ENCODE assay signal across 12 mouse cellular contexts in genomic region chr2:118714230-118714629, GRCm38 (mm10). TPM values are rescaled to one million over a fixed set of nuclear protein-coding genes. Genes with fewer than 3 reads are reported as not detected.
DNase-seq lines count a peak whose midpoint lies in the region; ATAC-seq and TF ChIP-seq lines count a peak whose summit lies in the region.
"Had no signal": no experiment of that assay in that cellular context is flagged by ENCODE, and none has a peak within 500 bp of the region (broad histone marks: within the 10 kb centered on the region; RNA-seq: fewer than 3 reads in every experiment).

No protein-coding gene starts in this region.

- peak; percentile 88 for DNase-seq in brain, embryonic 14.5 days (ENCODE audit: low read depth)
- no peak for DNase-seq in forebrain, embryonic 11.5 days (ENCODE audit: low spot score)
- peak; percentile 67 to 74 for DNase-seq in layer of hippocampus, adult 18-20 months (ENCODE audit: low spot score in 2 of 2)
- DNase-seq in kidney, adult 2 months: no peak
- no peak for DNase-seq in gastrocnemius, adult 8-10 months (ENCODE audit: low spot score in 2 of 2)
- DNase-seq: cerebellum, adult 2 months; liver, embryonic 13.5 days; spleen, adult 18-20 months; thymus, postnatal 14 days had no signal

- H3K4me1 ChIP-seq in forebrain, embryonic 11.5 days (replicated peaks; ENCODE audit: control insufficient read depth, insufficient read depth, low read length): peaks cover 7% of the 10 kb centered on the region
- H3K4me1 ChIP-seq in neural tube, embryonic 14.5 days (ENCODE audit: control insufficient read depth, insufficient read depth, low read length): peaks cover 3% of the 10 kb centered on the region; the same call in 1 of the 2 replicates
- no peaks in the 10 kb centered on the region; the same call in 1 of the 2 replicates for H3K4me1 ChIP-seq in kidney, adult 2 months (ENCODE audit: control insufficient read depth, insufficient read depth, low read length)

- no peaks in the 10 kb centered on the region for H3K36me3 ChIP-seq in forebrain, embryonic 11.5 days (ENCODE audit: control insufficient read depth, insufficient read depth, low read length)
- H3K36me3 ChIP-seq in neural tube, embryonic 14.5 days (ENCODE audit: control insufficient read depth, insufficient read depth, low read length): no peaks in the 10 kb centered on the region
- H3K36me3 ChIP-seq in kidney, adult 2 months (ENCODE audit: control insufficient read depth, insufficient read depth, low read length): no peaks in the 10 kb centered on the region

- no peaks in the 10 kb centered on the region for H3K9me3 ChIP-seq in forebrain, embryonic 11.5 days (ENCODE audit: control insufficient read depth, low read length)
- H3K9me3 ChIP-seq in neural tube, embryonic 14.5 days (ENCODE audit: control insufficient read depth, low read length): no peaks in the 10 kb centered on the region
- H3K9me3 ChIP-seq: liver, embryonic 13.5 days had no signal

- whole genome bisulfite sequencing in forebrain, embryonic 11.5 days: 41% methylated on average over 4 of the region's 4 CpGs
- WGBS in neural tube, embryonic 14.5 days: 22% methylated on average over 4 of the region's 4 CpGs
- 60% methylated on average over 4 of the region's 4 CpGs for WGBS in kidney, adult 2 months

- H3K4me3 ChIP-seq in forebrain, embryonic 11.5 days (ENCODE audit: low read depth, low read length): no peak overlapping the region
- no peak overlapping the region for H3K4me3 ChIP-seq in neural tube, embryonic 14.5 days (ENCODE audit: low read depth, low read length)
- H3K4me3 ChIP-seq in kidney, adult 2 months (ENCODE audit: insufficient read depth, low read depth, low read length): no peak overlapping the region
- H3K4me3 ChIP-seq: liver, embryonic 13.5 days had no signal

- ATAC-seq in forebrain, embryonic 11.5 days (replicated peaks; ENCODE audit: low FRiP score): peak; percentile 38; the same call in 1 of the 2 replicates
- peak; percentile 28; the same call in 1 of the 2 replicates for ATAC-seq in neural tube, embryonic 14.5 days (ENCODE audit: low read depth)
- ATAC-seq in granulocyte monocyte progenitor cell, adult 5-6 weeks (replicated peaks; ENCODE audit: poor library complexity, severe bottlenecking): no peak
- ATAC-seq: activated CD4-positive, CD25-positive, alpha-beta regulatory T cell, adult 4 months had no signal

- no peak overlapping the region for H3K4me2 ChIP-seq in forebrain, embryonic 11.5 days (ENCODE audit: low read depth, low read length, severe bottlenecking)
- no peak overlapping the region for H3K4me2 ChIP-seq in neural tube, embryonic 14.5 days (ENCODE audit: low read depth, low read length)
- H3K4me2 ChIP-seq: liver, embryonic 13.5 days had no signal

- TF ChIP-seq CTCF in brain, embryonic 14.5 days (IDR thresholded peaks at IDR 0.05; ENCODE audit: borderline replicate concordance, extremely low read depth, insufficient read depth, insufficient read length): no peak
- TF ChIP-seq CTCF in kidney, adult 2 months (conservative IDR thresholded peaks at IDR 0.05; ENCODE audit: insufficient read depth, insufficient read length, low read depth, low read length): no peak

- peaks cover 31% of the 10 kb centered on the region for H3K27me3 ChIP-seq in forebrain, embryonic 11.5 days (ENCODE audit: control insufficient read depth, insufficient read depth, low read length)
- peaks cover 25% of the 10 kb centered on the region for H3K27me3 ChIP-seq in neural tube, embryonic 14.5 days (ENCODE audit: control insufficient read depth, insufficient read depth, low read length)
- H3K27me3 ChIP-seq in kidney, adult 2 months (replicated peaks; ENCODE audit: control insufficient read depth, insufficient read depth, low read length): no peaks in the 10 kb centered on the region; the same call in 1 of the 2 replicates

- no peak for TF ChIP-seq POLR2A in brain, embryonic 14.5 days (IDR thresholded peaks at IDR 0.05; ENCODE audit: borderline replicate concordance, extremely low read depth, insufficient read depth, insufficient read length, poor library complexity, severe bottlenecking)
- no peak for TF ChIP-seq POLR2A in kidney, adult 2 months (IDR thresholded peaks at IDR 0.05; ENCODE audit: low read depth, low read length)

- H3K9ac ChIP-seq in forebrain, embryonic 11.5 days (ENCODE audit: low read length): no peak overlapping the region
- H3K9ac ChIP-seq in neural tube, embryonic 14.5 days (replicated peaks; ENCODE audit: low read depth, low read length): no peak overlapping the region
- H3K9ac ChIP-seq: liver, embryonic 13.5 days had no signal

- no peak overlapping the region for H3K27ac ChIP-seq in forebrain, embryonic 11.5 days (ENCODE audit: low read depth, low read length)
- no peak overlapping the region for H3K27ac ChIP-seq in neural tube, embryonic 14.5 days (ENCODE audit: low read depth, low read length)
- H3K27ac ChIP-seq in kidney, adult 2 months (ENCODE audit: insufficient read depth, low read depth, low read length): no peak overlapping the region
- H3K27ac ChIP-seq: liver, embryonic 13.5 days had no signal

RNA-seq across cellular contexts. Expression of gene Ankrd63, which starts 10.5 kb away (rescaled TPM):
- 0.14 and 0.62 TPM in 2 replicates for polyA plus RNA-seq in brain, embryonic 14.5 days (2012; rRNA removed)
- not detected in 2 replicates for polyA plus RNA-seq in forebrain, embryonic 11.5 days (2014; fragmentation: Nextera tagmentation; extraction: Ambion mirVana)
- total RNA-seq in layer of hippocampus, adult 18-20 months (2021): 10 to 100 TPM; 18.1 to 18.6 TPM
- not detected in 2 replicates for polyA plus RNA-seq in neural tube, embryonic 14.5 days (2014; fragmentation: Nextera tagmentation; extraction: Ambion mirVana)
- 0.03 and 0.05 TPM in 2 replicates for polyA plus RNA-seq in kidney, adult 2 months (2012; rRNA removed)
- not detected for total RNA-seq in gastrocnemius, adult 8-10 months (2022)
- total RNA-seq in granulocyte monocyte progenitor cell, adult 5-6 weeks (2014; fragmentation: Nextera tagmentation): 0.77 and 1.0 TPM in 2 replicates
- 0.62 and 0.69 TPM in 2 replicates for total RNA-seq in granulocyte monocyte progenitor cell, adult 5-6 weeks (2017)
- polyA plus RNA-seq: activated CD4-positive, CD25-positive, alpha-beta regulatory T cell, adult 4 months; liver, embryonic 13.5 days had no signal

RNA-seq across cellular contexts. Expression of gene Plcb2, which starts 14.0 kb away (rescaled TPM):
- polyA plus RNA-seq in brain, embryonic 14.5 days (2012; rRNA removed): 0.95 and 1.1 TPM in 2 replicates
- 0.33 and 0.45 TPM in 2 replicates for polyA plus RNA-seq in forebrain, embryonic 11.5 days (2014; fragmentation: Nextera tagmentation; extraction: Ambion mirVana)
- 1 to 10 TPM; 2.2 to 2.5 TPM for total RNA-seq in layer of hippocampus, adult 18-20 months (2021)
- 0.57 and 0.88 TPM in 2 replicates for polyA plus RNA-seq in neural tube, embryonic 14.5 days (2014; fragmentation: Nextera tagmentation; extraction: Ambion mirVana)
- polyA plus RNA-seq in kidney, adult 2 months (2012; rRNA removed): 1.9 and 3.7 TPM in 2 replicates
- under 1 TPM in 3 of 4 experiments, not detected in 1; 0.15 to 0.27 (median 0.27) TPM for total RNA-seq in gastrocnemius, adult 8-10 months (2022)
- total RNA-seq in granulocyte monocyte progenitor cell, adult 5-6 weeks (2014; fragmentation: Nextera tagmentation): 99.1 and 108 TPM in 2 replicates
- total RNA-seq in granulocyte monocyte progenitor cell, adult 5-6 weeks (2017): 54.3 and 70.7 TPM in 2 replicates

RNA-seq across cellular contexts. Expression of gene Inafm2, which starts 31.3 kb away (rescaled TPM):
- 11.1 and 11.7 TPM in 2 replicates for polyA plus RNA-seq in brain, embryonic 14.5 days (2012; rRNA removed)
- polyA plus RNA-seq in forebrain, embryonic 11.5 days (2014; fragmentation: Nextera tagmentation; extraction: Ambion mirVana): 28.6 and 30.4 TPM in 2 replicates
- total RNA-seq in layer of hippocampus, adult 18-20 months (2021): 10 to 100 TPM; 71.4 to 77.5 TPM
- 29.4 and 32.3 TPM in 2 replicates for polyA plus RNA-seq in neural tube, embryonic 14.5 days (2014; fragmentation: Nextera tagmentation; extraction: Ambion mirVana)
- 8.1 and 8.7 TPM in 2 replicates for polyA plus RNA-seq in kidney, adult 2 months (2012; rRNA removed)
- 1 to 10 TPM; 5.0 to 7.2 (median 5.2) TPM for total RNA-seq in gastrocnemius, adult 8-10 months (2022)
- total RNA-seq in granulocyte monocyte progenitor cell, adult 5-6 weeks (2014; fragmentation: Nextera tagmentation): 27.9 and 30.3 TPM in 2 replicates
- total RNA-seq in granulocyte monocyte progenitor cell, adult 5-6 weeks (2017): 15.0 and 24.8 TPM in 2 replicates

RNA-seq across cellular contexts. Expression of gene Ccdc9b, which starts 48.2 kb away (rescaled TPM):
- polyA plus RNA-seq in brain, embryonic 14.5 days (2012; rRNA removed): 2.3 TPM in 2 replicates
- polyA plus RNA-seq in forebrain, embryonic 11.5 days (2014; fragmentation: Nextera tagmentation; extraction: Ambion mirVana): 0.36 and 0.87 TPM in 2 replicates
- total RNA-seq in layer of hippocampus, adult 18-20 months (2021): 1 to 10 TPM; 6.5 to 6.7 TPM
- 0.60 and 0.64 TPM in 2 replicates for polyA plus RNA-seq in neural tube, embryonic 14.5 days (2014; fragmentation: Nextera tagmentation; extraction: Ambion mirVana)
- polyA plus RNA-seq in kidney, adult 2 months (2012; rRNA removed): 3.4 and 3.6 TPM in 2 replicates
- 10 to 100 TPM; 17.5 to 20.6 (median 18.4) TPM for total RNA-seq in gastrocnemius, adult 8-10 months (2022)
- 0.92 and 2.3 TPM in 2 replicates for total RNA-seq in granulocyte monocyte progenitor cell, adult 5-6 weeks (2014; fragmentation: Nextera tagmentation)
- total RNA-seq in granulocyte monocyte progenitor cell, adult 5-6 weeks (2017): 0.26 and 0.82 TPM in 2 replicates
- polyA plus RNA-seq: activated CD4-positive, CD25-positive, alpha-beta regulatory T cell, adult 4 months had no signal

RNA-seq across cellular contexts. Expression of gene Pak6, which starts 51.1 kb away (rescaled TPM):
- polyA plus RNA-seq in brain, embryonic 14.5 days (2012; rRNA removed): 24.9 and 41.3 TPM in 2 replicates
- polyA plus RNA-seq in forebrain, embryonic 11.5 days (2014; fragmentation: Nextera tagmentation; extraction: Ambion mirVana): 1.2 and 2.2 TPM in 2 replicates
- 10 to 100 TPM; 54.3 to 67.9 TPM for total RNA-seq in layer of hippocampus, adult 18-20 months (2021)
- polyA plus RNA-seq in neural tube, embryonic 14.5 days (2014; fragmentation: Nextera tagmentation; extraction: Ambion mirVana): 29.4 and 39.1 TPM in 2 replicates
- polyA plus RNA-seq in kidney, adult 2 months (2012; rRNA removed): 10.9 and 13.7 TPM in 2 replicates
- not detected for total RNA-seq in gastrocnemius, adult 8-10 months (2022)
- 0.32 TPM in 1 of 2 replicates, not detected in the other for total RNA-seq in granulocyte monocyte progenitor cell, adult 5-6 weeks (2014; fragmentation: Nextera tagmentation)
- 0.05 TPM in 1 of 2 replicates, not detected in the other for total RNA-seq in granulocyte monocyte progenitor cell, adult 5-6 weeks (2017)
- polyA plus RNA-seq: activated CD4-positive, CD25-positive, alpha-beta regulatory T cell, adult 4 months had no signal

Comparison
In these comparisons a context has a peak if more than half of its experiments do, and no peak if none do; other contexts are left out.
1. DNase-seq: peak in brain, embryonic 14.5 days (single experiment) and layer of hippocampus, adult 18-20 months (2 of 2); none in forebrain, embryonic 11.5 days (single experiment), kidney, adult 2 months (single experiment) and gastrocnemius, adult 8-10 months (0 of 2).